Mouse (Mus musculus): ENCODE measurements around the gene Htra2.

Gene Htra2

GRCm38 (mm10) chr6:83054871-83055431 is at the start of gene Htra2:
TSS of gene Htra2 (minus strand) at chr6:83055273.
- DNase-seq (ENCODE audit: low spot score in 2 of 2), result peak; percentile 42 to 57

DNA sequence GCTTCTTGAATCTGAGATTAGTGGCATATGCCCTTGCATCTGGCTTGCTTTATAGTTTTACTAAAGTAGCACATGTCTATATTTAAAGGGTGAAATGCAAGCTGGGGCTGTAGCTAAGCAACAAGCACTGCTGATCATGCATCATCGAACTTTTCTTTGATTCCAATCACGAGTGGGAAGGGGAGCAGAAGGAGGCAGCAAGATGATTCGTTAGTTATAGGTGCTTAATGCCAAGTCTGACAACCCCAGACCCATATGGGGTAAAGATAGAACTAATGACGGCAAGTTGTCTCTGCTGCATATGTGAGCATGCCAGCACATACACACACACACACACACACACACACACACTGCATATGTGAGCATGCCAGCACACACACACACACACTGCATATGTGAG is 49.1 kb upstream of the Htra2 start:
- no peak for DNase-seq (ENCODE audit: low spot score in 2 of 2)

GRCm38 (mm10) chr6:83103130-83103650 is 48.1 kb upstream of the Htra2 start:
- no peak for DNase-seq (ENCODE audit: low spot score in 2 of 2)

DNA sequence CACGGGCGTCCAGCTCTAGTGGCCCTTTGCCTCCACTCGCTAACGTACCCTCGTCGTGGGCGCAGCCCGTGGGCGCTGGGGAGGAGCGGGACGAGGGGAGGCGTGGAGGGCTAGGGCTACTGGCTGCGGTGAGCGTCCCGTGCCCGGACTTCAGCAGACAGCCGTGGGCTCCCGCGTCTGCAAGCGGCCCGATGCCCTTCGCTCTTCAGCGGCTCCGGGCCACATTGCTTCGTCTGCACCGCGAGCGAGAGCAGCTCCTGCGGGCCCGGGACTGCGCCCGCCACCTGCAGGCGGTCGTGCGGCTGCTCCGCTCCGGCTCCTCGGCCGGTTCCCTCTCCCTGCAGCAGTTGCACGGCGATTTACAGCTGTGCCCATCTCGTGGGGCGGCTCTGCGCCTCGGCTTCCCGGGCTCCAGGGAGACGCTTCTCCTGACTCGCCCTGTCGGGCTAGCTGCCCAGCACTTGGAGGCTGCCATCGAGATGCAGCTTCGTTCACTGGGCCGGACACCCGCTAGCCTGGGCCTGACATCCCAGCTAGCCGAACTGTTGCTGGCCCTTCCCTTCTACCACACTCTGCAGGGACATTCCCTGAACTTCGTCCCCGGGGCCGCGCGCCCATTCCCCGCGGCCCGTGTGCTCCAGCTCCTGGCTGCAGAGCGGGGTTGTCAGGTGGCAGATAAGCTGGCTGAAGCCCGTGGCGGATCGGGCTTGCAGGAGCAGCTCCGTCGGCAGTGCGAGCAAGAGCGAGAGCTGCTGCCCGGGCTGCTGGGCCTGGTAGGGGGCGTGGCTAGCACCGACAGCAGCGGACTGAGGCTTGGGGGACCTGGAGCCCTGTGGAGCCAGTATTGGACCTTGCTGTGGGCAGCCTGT is 46.8 kb upstream of the Htra2 start:
- DNase-seq (ENCODE audit: low spot score in 2 of 2), result peak; percentile 63 to 68

DNA sequence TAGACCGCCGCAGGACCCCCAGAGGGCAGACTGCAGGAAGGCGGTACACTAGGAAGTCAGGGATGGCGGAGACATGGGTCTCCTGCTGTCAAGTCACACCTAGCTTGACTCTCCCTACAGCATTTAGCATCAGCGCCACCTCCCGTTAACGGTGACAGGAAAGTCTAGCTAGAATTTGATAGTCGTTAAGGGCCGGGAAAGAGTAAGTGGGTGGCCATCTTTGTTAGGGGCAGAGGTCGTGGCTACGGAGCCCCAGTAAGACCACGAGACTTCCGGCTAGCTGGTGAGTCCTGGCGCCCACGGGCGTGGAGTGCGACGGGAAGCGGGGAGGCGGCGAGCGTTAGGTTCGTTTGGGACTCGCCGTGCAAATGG is 46.2 kb upstream of the Htra2 start, which contains the start of the genes Ccdc142 and Gm42688:
Gene Ccdc142, plus strand, starts transcription at position 286 of the 372 bp plus-strand sequence.
Gene Gm42688, plus strand, starts transcription at position 302 of the 372 bp plus-strand sequence.
- peak; percentile 92 to 95 for DNase-seq (ENCODE audit: low spot score in 2 of 2)

GRCm38 (mm10) chr6:83098411-83098810 is 43.3 kb upstream of the Htra2 start:
- no peak for DNase-seq (ENCODE audit: low spot score in 2 of 2)

GRCm38 (mm10) chr6:83095968-83096367 is 40.9 kb upstream of the Htra2 start:
- no peak for DNase-seq (ENCODE audit: low spot score in 2 of 2)

DNA sequence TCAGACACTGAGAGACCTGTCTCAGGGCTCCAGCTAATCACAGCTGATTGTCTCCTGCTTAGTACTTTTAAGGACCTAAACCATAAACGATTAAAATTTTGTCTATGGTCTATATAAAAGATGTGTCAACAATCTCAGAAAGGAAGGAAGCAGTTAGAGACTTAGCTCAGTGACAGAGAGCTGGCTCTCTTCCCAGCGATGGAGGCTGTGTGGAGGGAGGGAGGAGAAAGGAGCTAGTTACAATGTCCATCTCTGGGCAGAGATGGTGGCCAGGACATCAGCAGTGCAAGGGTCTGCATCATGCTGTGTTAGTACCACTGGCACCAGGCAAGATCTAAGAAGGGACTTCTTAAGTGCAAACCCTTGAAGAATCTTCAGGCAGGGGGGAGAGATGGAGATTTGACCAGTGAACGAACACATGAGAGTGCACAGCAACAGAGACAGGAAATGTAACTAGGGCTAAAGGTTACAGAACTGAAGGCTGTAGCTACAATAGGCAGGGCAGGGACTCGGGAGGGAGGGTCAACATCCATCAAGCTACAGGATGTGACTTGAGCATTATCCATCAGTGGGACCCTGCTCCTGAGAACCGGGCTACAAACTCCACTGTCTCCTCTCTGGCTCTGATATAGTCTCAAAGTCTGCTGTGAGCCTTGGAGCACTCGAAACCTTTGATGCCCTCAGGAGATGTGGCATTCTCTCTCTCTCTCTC is 37.5 kb upstream of the Htra2 start:
- DNase-seq (ENCODE audit: low spot score in 2 of 2), result no peak

DNA sequence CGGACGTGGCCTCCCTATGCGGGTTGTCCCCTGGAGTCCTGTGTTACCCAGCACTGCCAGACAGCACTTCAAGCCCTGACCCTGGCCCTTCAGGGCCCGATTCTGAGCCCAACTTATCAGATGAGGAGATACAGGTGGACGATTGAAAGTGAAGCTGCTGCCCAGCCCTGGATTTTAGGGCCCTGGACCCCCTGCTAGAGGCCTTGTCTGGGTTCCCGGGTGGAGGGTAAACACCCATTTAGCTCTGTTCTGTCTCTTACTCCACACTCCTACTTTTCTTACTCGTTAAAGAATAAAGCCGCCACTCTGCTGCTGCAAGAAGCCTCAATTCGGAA is 32.8 kb upstream of the Htra2 start:
- DNase-seq (ENCODE audit: low spot score in 2 of 2), result no peak

GRCm38 (mm10) chr6:83087205-83087925 is 32.3 kb upstream of the Htra2 start:
- no peak for DNase-seq (ENCODE audit: low spot score in 2 of 2)

GRCm38 (mm10) chr6:83086121-83087035 is 31.3 kb upstream of the Htra2 start, which contains the start of gene Lbx2:
TSS of gene Lbx2 (plus strand) at chr6:83086367.
- no peak for DNase-seq (ENCODE audit: low spot score in 2 of 2)

DNA sequence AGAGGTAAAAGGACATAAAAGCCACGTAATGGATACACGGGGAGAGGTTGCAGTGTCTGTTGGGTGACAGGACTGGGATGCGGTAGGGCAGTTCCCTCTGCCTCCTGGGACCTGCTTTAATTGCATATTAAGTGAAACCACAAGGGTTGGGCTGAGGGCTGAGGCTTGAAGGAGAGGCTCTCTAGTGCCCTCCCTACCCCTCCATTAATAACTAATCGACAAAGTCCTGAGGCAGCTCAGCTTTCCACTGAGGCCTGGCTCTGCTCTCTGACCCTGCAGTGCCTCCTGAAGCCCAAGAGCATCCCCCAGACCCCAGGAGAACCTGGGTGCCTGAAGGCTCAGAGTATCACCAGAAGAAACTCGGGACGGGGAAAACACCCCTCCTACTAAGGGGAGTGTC is 29.4 kb upstream of the Htra2 start:
- no peak for DNase-seq (ENCODE audit: low spot score in 2 of 2)

- DNase-seq (ENCODE audit: low spot score in 2 of 2), result no peak
Measured at GRCm38 (mm10) chr6:83083497-83083896, 28.4 kb upstream of the Htra2 start.

GRCm38 (mm10) chr6:83080210-83080609 is 25.1 kb upstream of the Htra2 start:
- no peak for DNase-seq (ENCODE audit: low spot score in 2 of 2)

- peak; percentile 97 to 99 for DNase-seq (ENCODE audit: low spot score in 2 of 2)
Measured at GRCm38 (mm10) chr6:83078324-83078858, 23.3 kb upstream of the Htra2 start.

GRCm38 (mm10) chr6:83077630-83078323 is 22.7 kb upstream of the Htra2 start, which contains the start of gene Pcgf1:
TSS of gene Pcgf1 (plus strand) at chr6:83077869.
- DNase-seq (ENCODE audit: low spot score in 2 of 2), result peak in 1 of 2 experiments; percentile 28

- DNase-seq (ENCODE audit: low spot score in 2 of 2), result peak in 1 of 2 experiments; percentile 29
Measured at GRCm38 (mm10) chr6:83074979-83075378, 19.9 kb upstream of the Htra2 start.

DNA sequence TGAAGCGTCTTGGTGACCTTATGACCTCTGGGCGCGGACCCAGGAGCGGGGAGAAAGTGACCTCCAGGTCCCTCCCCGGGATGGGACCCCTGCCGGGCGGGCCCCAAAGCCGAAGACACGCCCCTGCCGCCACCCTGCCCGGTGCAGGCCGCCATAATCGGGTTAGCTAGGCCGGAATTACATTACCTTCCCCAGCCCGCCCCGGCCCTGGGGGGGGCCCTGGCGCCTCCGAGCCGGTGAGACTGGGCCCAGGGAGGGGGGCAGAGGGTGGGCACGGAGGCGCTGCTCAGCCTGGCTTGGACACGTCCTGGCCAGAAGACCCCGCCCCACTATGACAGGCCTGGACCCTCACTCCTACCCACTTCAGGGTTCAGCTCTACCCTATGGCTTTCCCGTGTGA is 16.1 kb upstream of the Htra2 start:
- DNase-seq (ENCODE audit: low spot score in 2 of 2), result no peak

Data from spleen, postnatal 36 days (tissue).